11 mouse cellular contexts compared by ENCODE assay signal in genomic region chr2:6739998-6740668, GRCm38 (mm10).
DNase-seq lines count a peak whose midpoint lies in the region; ATAC-seq and TF ChIP-seq lines count a peak whose summit lies in the region.
"Had no signal": no experiment of that assay in that cellular context is flagged by ENCODE, and none has a peak within 500 bp of the region (broad histone marks: within the 10 kb centered on the region; RNA-seq: fewer than 3 reads in every experiment).

No protein-coding gene starts in this region.

- H3K9ac ChIP-seq in hindbrain, embryonic 14.5 days, result no peak overlapping the region
- H3K9ac ChIP-seq in hindbrain, embryonic 12.5 days, result no peak overlapping the region
- H3K9ac ChIP-seq in midbrain, embryonic 15.5 days, result no peak overlapping the region
- H3K9ac ChIP-seq in stomach, postnatal 0 days (ENCODE audit: low read length), result no peak overlapping the region
- H3K9ac ChIP-seq: hindbrain, embryonic 13.5 days; limb, embryonic 15.5 days; midbrain, embryonic 13.5 days had no signal

- peak; percentile 41 for TF ChIP-seq CTCF in stomach, postnatal 0 days (IDR thresholded peaks at IDR 0.05; ENCODE audit: low read depth)

- no peak overlapping the region for H3K27ac ChIP-seq in hindbrain, embryonic 14.5 days
- no peak overlapping the region for H3K27ac ChIP-seq in hindbrain, embryonic 12.5 days
- H3K27ac ChIP-seq in midbrain, embryonic 15.5 days, result no peak overlapping the region
- H3K27ac ChIP-seq in midbrain, embryonic 10.5 days (replicated peaks), result no peak overlapping the region
- H3K27ac ChIP-seq in stomach, postnatal 0 days (replicated peaks), result no peak overlapping the region
- H3K27ac ChIP-seq: hindbrain, embryonic 13.5 days; limb, embryonic 15.5 days; midbrain, embryonic 13.5 days had no signal

- no peaks in the 10 kb centered on the region for H3K9me3 ChIP-seq in hindbrain, embryonic 14.5 days (ENCODE audit: control insufficient read depth, low read length)
- no peaks in the 10 kb centered on the region for H3K9me3 ChIP-seq in hindbrain, embryonic 12.5 days (replicated peaks)
- H3K9me3 ChIP-seq in midbrain, embryonic 15.5 days, result no peaks in the 10 kb centered on the region
- no peaks in the 10 kb centered on the region for H3K9me3 ChIP-seq in midbrain, embryonic 10.5 days (replicated peaks)
- no peaks in the 10 kb centered on the region for H3K9me3 ChIP-seq in stomach, postnatal 0 days (ENCODE audit: control insufficient read depth, low read length)
- H3K9me3 ChIP-seq: hindbrain, embryonic 13.5 days; limb, embryonic 15.5 days; midbrain, embryonic 13.5 days had no signal

- DNase-seq in cerebellum, adult 18-20 months, result peak; percentile 35 to 46
- DNase-seq in cerebellum, adult 9-11 months, result no peak
- DNase-seq in hindbrain, embryonic 14.5 days (ENCODE audit: low spot score), result no peak
- no peak for DNase-seq in midbrain, embryonic 10.5 days (ENCODE audit: low spot score)
- no peak for DNase-seq in stomach, postnatal 0 days (ENCODE audit: low spot score)
- no peak for DNase-seq in gastrocnemius, adult 8-10 months (ENCODE audit: low spot score in 2 of 2)

- no peaks in the 10 kb centered on the region for H3K27me3 ChIP-seq in hindbrain, embryonic 14.5 days (ENCODE audit: control insufficient read depth, insufficient read depth, low read length)
- H3K27me3 ChIP-seq in hindbrain, embryonic 12.5 days, result no peaks in the 10 kb centered on the region
- H3K27me3 ChIP-seq in midbrain, embryonic 15.5 days (replicated peaks), result no peaks in the 10 kb centered on the region
- H3K27me3 ChIP-seq in midbrain, embryonic 10.5 days (ENCODE audit: low read depth, poor library complexity, severe bottlenecking), result no peaks in the 10 kb centered on the region
- H3K27me3 ChIP-seq in stomach, postnatal 0 days (ENCODE audit: control insufficient read depth, insufficient read depth, low read length), result no peaks in the 10 kb centered on the region
- H3K27me3 ChIP-seq: hindbrain, embryonic 13.5 days; limb, embryonic 15.5 days; midbrain, embryonic 13.5 days had no signal

- TF ChIP-seq EP300 in stomach, postnatal 0 days (optimal IDR thresholded peaks at IDR 0.05), result no peak

- WGBS in hindbrain, embryonic 14.5 days, result 77% methylated on average over 4 of the region's 4 CpGs
- WGBS in hindbrain, embryonic 12.5 days, result 82% methylated on average over 4 of the region's 4 CpGs
- 80% methylated on average over 4 of the region's 4 CpGs for WGBS in midbrain, embryonic 15.5 days
- WGBS in midbrain, embryonic 10.5 days, result 89% methylated on average over 4 of the region's 4 CpGs
- 73% methylated on average over 4 of the region's 4 CpGs for WGBS in stomach, postnatal 0 days

- 0 out of 2 replicates have a peak, but pooled peaks have one; percentile 48 for ATAC-seq in hindbrain, embryonic 14.5 days (ENCODE audit: low FRiP score)
- no peak for ATAC-seq in hindbrain, embryonic 12.5 days (ENCODE audit: low FRiP score)
- 0 out of 2 replicates have a peak, but pooled peaks have one; percentile 19 for ATAC-seq in midbrain, embryonic 15.5 days (replicated peaks)
- ATAC-seq in stomach, postnatal 0 days (ENCODE audit: low FRiP score, low TSS enrichment), result no peak
- ATAC-seq: midbrain, embryonic 13.5 days had no signal

- no peaks in the 10 kb centered on the region for H3K36me3 ChIP-seq in hindbrain, embryonic 14.5 days (replicated peaks; ENCODE audit: control insufficient read depth, insufficient read depth)
- H3K36me3 ChIP-seq in hindbrain, embryonic 12.5 days, result no peaks in the 10 kb centered on the region
- no peaks in the 10 kb centered on the region for H3K36me3 ChIP-seq in midbrain, embryonic 15.5 days (replicated peaks)
- no peaks in the 10 kb centered on the region for H3K36me3 ChIP-seq in midbrain, embryonic 10.5 days
- H3K36me3 ChIP-seq in stomach, postnatal 0 days (ENCODE audit: control insufficient read depth, insufficient read depth, low read length), result no peaks in the 10 kb centered on the region
- H3K36me3 ChIP-seq: hindbrain, embryonic 13.5 days; limb, embryonic 15.5 days; midbrain, embryonic 13.5 days had no signal

- no peaks in the 10 kb centered on the region; the same call in 1 of the 2 replicates for H3K4me1 ChIP-seq in hindbrain, embryonic 14.5 days (replicated peaks; ENCODE audit: control insufficient read depth, insufficient read depth, low read length)
- no peaks in the 10 kb centered on the region for H3K4me1 ChIP-seq in hindbrain, embryonic 12.5 days
- H3K4me1 ChIP-seq in midbrain, embryonic 15.5 days, result 0 out of 2 replicates have a peak, but pooled peaks cover 2% of the 10 kb centered on the region
- no peaks in the 10 kb centered on the region for H3K4me1 ChIP-seq in midbrain, embryonic 10.5 days
- no peaks in the 10 kb centered on the region for H3K4me1 ChIP-seq in stomach, postnatal 0 days (replicated peaks; ENCODE audit: control insufficient read depth, insufficient read depth)
- H3K4me1 ChIP-seq: hindbrain, embryonic 13.5 days; limb, embryonic 15.5 days had no signal

- no peak overlapping the region for H3K4me2 ChIP-seq in hindbrain, embryonic 14.5 days (replicated peaks)
- H3K4me2 ChIP-seq in hindbrain, embryonic 12.5 days (replicated peaks), result no peak overlapping the region
- no peak overlapping the region for H3K4me2 ChIP-seq in midbrain, embryonic 15.5 days
- H3K4me2 ChIP-seq in stomach, postnatal 0 days (replicated peaks; ENCODE audit: low read depth), result no peak overlapping the region
- H3K4me2 ChIP-seq: hindbrain, embryonic 13.5 days; limb, embryonic 15.5 days; midbrain, embryonic 13.5 days had no signal

- no peak overlapping the region for H3K4me3 ChIP-seq in hindbrain, embryonic 14.5 days (replicated peaks; ENCODE audit: low read length)
- no peak overlapping the region for H3K4me3 ChIP-seq in hindbrain, embryonic 12.5 days
- no peak overlapping the region for H3K4me3 ChIP-seq in midbrain, embryonic 15.5 days
- no peak overlapping the region for H3K4me3 ChIP-seq in midbrain, embryonic 10.5 days
- H3K4me3 ChIP-seq in stomach, postnatal 0 days (ENCODE audit: low read depth, low read length), result no peak overlapping the region
- H3K4me3 ChIP-seq: hindbrain, embryonic 13.5 days; limb, embryonic 15.5 days; midbrain, embryonic 13.5 days had no signal

Comparison
In these comparisons a context has a peak if more than half of its experiments do, and no peak if none do; other contexts are left out.
1. DNase-seq: peak in cerebellum, adult 18-20 months (2 of 2); none in cerebellum, adult 9-11 months (single experiment), hindbrain, embryonic 14.5 days (single experiment), midbrain, embryonic 10.5 days (single experiment), stomach, postnatal 0 days (single experiment) and gastrocnemius, adult 8-10 months (0 of 2).
2. ATAC-seq: peak in hindbrain, embryonic 14.5 days (single experiment) and midbrain, embryonic 15.5 days (single experiment); none in hindbrain, embryonic 12.5 days (single experiment) and stomach, postnatal 0 days (single experiment).